8 mouse cellular contexts compared by ENCODE assay signal in the genomic region with DNA sequence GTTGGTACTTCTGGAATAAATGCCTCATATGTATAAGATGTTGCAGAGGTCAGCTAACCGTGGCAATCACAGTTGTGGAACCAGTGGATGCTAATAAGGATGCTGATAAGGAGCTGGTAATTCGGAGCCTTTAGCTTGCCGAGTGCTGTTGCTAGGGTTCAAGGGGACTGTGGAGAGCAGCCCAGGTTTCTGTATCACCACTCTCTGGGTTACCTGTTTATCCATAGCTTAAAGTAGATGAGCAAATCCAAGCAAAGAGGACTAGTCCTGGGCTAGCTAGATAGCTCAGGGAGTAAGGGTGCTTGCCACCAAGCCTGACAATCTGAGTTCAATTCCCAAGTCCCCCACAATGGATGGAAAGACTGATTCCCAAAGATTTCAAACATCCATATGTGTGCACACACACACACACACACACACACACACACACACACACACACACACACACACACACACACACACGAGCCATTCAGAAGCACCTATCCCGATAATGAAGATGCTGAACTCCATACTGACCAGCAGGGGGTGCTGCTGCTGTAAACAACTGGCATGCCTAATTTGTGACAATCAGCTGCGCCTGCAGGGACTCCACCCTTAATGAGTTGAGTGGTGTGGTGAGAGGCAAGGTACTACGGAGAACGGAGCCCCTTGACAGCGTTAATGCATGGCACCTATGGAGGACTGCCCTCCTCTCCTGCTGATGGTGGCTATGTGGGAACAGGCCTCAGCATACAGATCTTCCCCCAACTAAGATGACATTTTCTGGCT.
DNase-seq lines count a peak whose midpoint lies in the region; ATAC-seq and TF ChIP-seq lines count a peak whose summit lies in the region.

No protein-coding gene starts in this region.

- H3K4me3 ChIP-seq in hindbrain, embryonic 11.5 days (ENCODE audit: low read depth, low read length): no peak overlapping the region
- no peak overlapping the region for H3K4me3 ChIP-seq in midbrain, postnatal 0 days (ENCODE audit: low read depth, low read length)
- H3K4me3 ChIP-seq in testis, adult 2 months (ENCODE audit: control insufficient read depth, low read depth, low read length): no peak overlapping the region

- H3K9me3 ChIP-seq in hindbrain, embryonic 11.5 days (ENCODE audit: control insufficient read depth, low read length): no peaks in the 10 kb centered on the region
- no peaks in the 10 kb centered on the region for H3K9me3 ChIP-seq in midbrain, postnatal 0 days (ENCODE audit: low read length)

- WGBS in hindbrain, embryonic 11.5 days: 36% methylated on average over 8 of the region's 9 CpGs
- WGBS in midbrain, postnatal 0 days: 37% methylated on average over 8 of the region's 9 CpGs

- intact Hi-C loops in left cerebral cortex, postnatal 4 days (cut with DNase I): loop anchor here (5.0 kb wide), 1 partner anchor 158 kb away; no protein-coding TSS in a partner anchor

- ATAC-seq in hindbrain, embryonic 11.5 days (ENCODE audit: low FRiP score): peak; percentile 40; the same call in 1 of the 2 replicates
- peak; percentile 62; the same call in 1 of the 2 replicates for ATAC-seq in midbrain, postnatal 0 days (ENCODE audit: low FRiP score)

- H3K4me1 ChIP-seq in hindbrain, embryonic 11.5 days (replicated peaks; ENCODE audit: control insufficient read depth, insufficient read depth, low read length): no peaks in the 10 kb centered on the region
- no peaks in the 10 kb centered on the region for H3K4me1 ChIP-seq in midbrain, postnatal 0 days (ENCODE audit: insufficient read depth, low read length)
- no peaks in the 10 kb centered on the region for H3K4me1 ChIP-seq in testis, adult 2 months (ENCODE audit: control insufficient read depth, insufficient read depth, low read length)

- peak; percentile 89 for TF ChIP-seq CTCF in midbrain, postnatal 0 days (IDR thresholded peaks at IDR 0.05)
- TF ChIP-seq CTCF in testis, adult 2 months (IDR thresholded peaks at IDR 0.05; ENCODE audit: control insufficient read depth, insufficient read depth, insufficient replicate concordance, low read depth, low read length): peak; percentile 74

- no peaks in the 10 kb centered on the region for H3K36me3 ChIP-seq in hindbrain, embryonic 11.5 days (ENCODE audit: control insufficient read depth, insufficient read depth, low read length)
- peaks cover 18% of the 10 kb centered on the region for H3K36me3 ChIP-seq in midbrain, postnatal 0 days (ENCODE audit: insufficient read depth, low read length)
- H3K36me3 ChIP-seq in testis, adult 2 months (ENCODE audit: control insufficient read depth, insufficient read depth, low read length): no peaks in the 10 kb centered on the region

- no peak overlapping the region for H3K4me2 ChIP-seq in hindbrain, embryonic 11.5 days (replicated peaks; ENCODE audit: low read depth, low read length)
- H3K4me2 ChIP-seq in midbrain, postnatal 0 days (ENCODE audit: low read depth, low read length, poor library complexity, severe bottlenecking): no peak overlapping the region

- H3K27ac ChIP-seq in hindbrain, embryonic 11.5 days (ENCODE audit: low read depth, low read length): no peak overlapping the region
- H3K27ac ChIP-seq in midbrain, postnatal 0 days (ENCODE audit: low read depth, low read length): no peak overlapping the region
- no peak overlapping the region for H3K27ac ChIP-seq in testis, adult 2 months (ENCODE audit: control insufficient read depth, insufficient read depth, low read depth, low read length)

- peak; percentile 46 for DNase-seq in layer of hippocampus, adult 11-12 months (ENCODE audit: low spot score)
- DNase-seq in layer of hippocampus, adult 9-10 months (ENCODE audit: low spot score): no peak
- peak; percentile 64 to 79 for DNase-seq in adrenal gland, postnatal 36 days
- DNase-seq in fibroblast of lung, adult 2 months (ENCODE audit: low read depth): peak; percentile 1
- peak; percentile 80 for DNase-seq in hindbrain, embryonic 11.5 days (ENCODE audit: low spot score)
- DNase-seq in left cerebral cortex, postnatal 4 days: peak; percentile 65
- peak; percentile 79 for DNase-seq in midbrain, postnatal 0 days (ENCODE audit: low spot score)

- H3K27me3 ChIP-seq in hindbrain, embryonic 11.5 days (ENCODE audit: control insufficient read depth, insufficient read depth, low read length): no peaks in the 10 kb centered on the region
- H3K27me3 ChIP-seq in midbrain, postnatal 0 days (ENCODE audit: insufficient read depth, low read length): no peaks in the 10 kb centered on the region
- no peaks in the 10 kb centered on the region for H3K27me3 ChIP-seq in testis, adult 2 months (ENCODE audit: control insufficient read depth, insufficient read depth, low read length)

- H3K9ac ChIP-seq in hindbrain, embryonic 11.5 days (ENCODE audit: low read depth, low read length): no peak overlapping the region
- H3K9ac ChIP-seq in midbrain, postnatal 0 days (replicated peaks; ENCODE audit: low read length, poor library complexity, severe bottlenecking): no peak overlapping the region

- no peak for TF ChIP-seq POLR2A in testis, adult 2 months (IDR thresholded peaks at IDR 0.05; ENCODE audit: control insufficient read depth, low read depth, low read length)
